17 mouse cellular contexts compared by ENCODE assay signal in the genomic region with DNA sequence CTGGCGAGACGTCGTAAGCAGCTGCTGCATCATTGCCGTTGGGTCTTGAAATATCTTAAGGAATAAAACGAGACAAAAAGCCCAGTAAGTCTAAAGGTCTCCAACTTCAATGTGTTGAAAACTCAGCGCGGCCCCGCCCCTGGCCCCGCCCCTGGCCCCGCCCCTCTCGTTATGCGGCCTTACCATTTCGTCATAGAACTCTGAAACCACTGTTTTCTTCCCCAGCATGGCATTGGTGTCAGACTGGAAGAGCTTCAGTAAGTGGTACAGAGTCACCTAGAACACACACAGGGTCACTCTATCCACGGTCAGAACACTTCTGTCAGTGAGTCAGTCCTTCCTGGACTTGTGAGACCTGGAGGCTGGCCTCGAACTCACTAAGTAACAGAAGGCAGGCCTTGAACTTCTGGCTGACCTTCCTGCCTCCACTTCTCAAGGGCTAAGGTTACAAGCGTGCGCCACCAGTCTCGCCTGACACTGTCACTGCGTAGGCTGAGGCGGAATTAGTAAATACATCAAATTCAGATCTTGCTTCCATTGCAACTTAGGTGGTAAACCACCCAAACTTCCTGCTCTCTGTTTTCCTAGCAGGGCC. TPM values are rescaled to one million over a fixed set of nuclear protein-coding genes. Genes with fewer than 3 reads are reported as not detected.
DNase-seq lines count a peak whose midpoint lies in the region; ATAC-seq lines count a peak whose summit lies in the region.
"Had no signal": no experiment of that assay in that cellular context is flagged by ENCODE, and none has a peak within 500 bp of the region (broad histone marks: within the 10 kb centered on the region; RNA-seq: fewer than 3 reads in every experiment).

No protein-coding gene starts in this region.

- WGBS in forebrain, embryonic 11.5 days = 84% methylated on average over 20 of the region's 20 CpGs
- 84% methylated on average over 20 of the region's 20 CpGs for WGBS in forebrain, embryonic 10.5 days
- WGBS in liver, embryonic 13.5 days (ENCODE audit: insufficient replicate concordance) = 75% methylated on average over 20 of the region's 20 CpGs

- intact Hi-C loops in left cerebral cortex, postnatal 25 days (cut with DNase I) = loop anchor here (10.0 kb wide), 1 partner anchor 263 kb away; a partner anchor contains a TSS

- no peaks in the 10 kb centered on the region for H3K27me3 ChIP-seq in forebrain, embryonic 11.5 days (ENCODE audit: control insufficient read depth, insufficient read depth, low read length)
- H3K27me3 ChIP-seq in forebrain, embryonic 10.5 days (ENCODE audit: poor library complexity, severe bottlenecking) = no peaks in the 10 kb centered on the region
- no peaks in the 10 kb centered on the region for H3K27me3 ChIP-seq in liver, embryonic 13.5 days
- H3K27me3 ChIP-seq: heart, embryonic 15.5 days; limb, embryonic 13.5 days; neural tube, embryonic 13.5 days had no signal

- no peak for DNase-seq in forebrain, embryonic 11.5 days (ENCODE audit: low spot score)
- DNase-seq in forebrain, embryonic 10.5 days (ENCODE audit: extremely low spot score, low spot score) = no peak
- peak; percentile 70 for DNase-seq in A20 (ENCODE audit: low read depth, low spot score)
- DNase-seq in adrenal gland, postnatal 14 days = peak; percentile 71
- no peak for DNase-seq in liver, embryonic 13.5 days
- DNase-seq in left cerebral cortex, postnatal 25 days (ENCODE audit: low spot score in 2 of 2) = no peak
- no peak for DNase-seq in spleen, adult 18-20 months
- no peak for DNase-seq in right cerebral cortex, postnatal 10 days (ENCODE audit: low spot score in 2 of 2)

- H3K4me3 ChIP-seq in forebrain, embryonic 11.5 days (ENCODE audit: low read depth, low read length) = no peak overlapping the region
- H3K4me3 ChIP-seq in forebrain, embryonic 10.5 days = no peak overlapping the region
- H3K4me3 ChIP-seq in liver, embryonic 13.5 days (replicated peaks) = no peak overlapping the region
- H3K4me3 ChIP-seq: erythroblast, embryonic 14.5 days; heart, embryonic 15.5 days; limb, embryonic 13.5 days; neural tube, embryonic 13.5 days had no signal

- no peaks in the 10 kb centered on the region for H3K9me3 ChIP-seq in forebrain, embryonic 11.5 days (ENCODE audit: control insufficient read depth, low read length)
- no peaks in the 10 kb centered on the region for H3K9me3 ChIP-seq in forebrain, embryonic 10.5 days
- no peaks in the 10 kb centered on the region for H3K9me3 ChIP-seq in liver, embryonic 13.5 days (replicated peaks)
- H3K9me3 ChIP-seq: heart, embryonic 15.5 days; limb, embryonic 13.5 days; neural tube, embryonic 13.5 days had no signal

- 0 out of 2 replicates have a peak, but pooled peaks have one; percentile 11 for ATAC-seq in forebrain, embryonic 11.5 days (replicated peaks; ENCODE audit: low FRiP score)
- ATAC-seq in liver, embryonic 13.5 days (ENCODE audit: low read depth) = peak; percentile 49

- H3K9ac ChIP-seq in forebrain, embryonic 11.5 days (ENCODE audit: low read length) = no peak overlapping the region
- H3K9ac ChIP-seq in liver, embryonic 13.5 days = no peak overlapping the region
- H3K9ac ChIP-seq: heart, embryonic 15.5 days; hindbrain, embryonic 14.5 days; limb, embryonic 13.5 days; neural tube, embryonic 13.5 days had no signal

- H3K27ac ChIP-seq in forebrain, embryonic 11.5 days (ENCODE audit: low read depth, low read length) = no peak overlapping the region
- H3K27ac ChIP-seq in forebrain, embryonic 10.5 days = no peak overlapping the region
- no peak overlapping the region for H3K27ac ChIP-seq in liver, embryonic 13.5 days
- H3K27ac ChIP-seq: heart, embryonic 15.5 days; hindbrain, embryonic 14.5 days; kidney, postnatal 0 days; limb, embryonic 13.5 days; neural tube, embryonic 13.5 days had no signal

- H3K36me3 ChIP-seq in forebrain, embryonic 11.5 days (ENCODE audit: control insufficient read depth, insufficient read depth, low read length) = peaks cover 21% of the 10 kb centered on the region
- H3K36me3 ChIP-seq in forebrain, embryonic 10.5 days (replicated peaks) = peaks cover 94% of the 10 kb centered on the region
- H3K36me3 ChIP-seq in liver, embryonic 13.5 days = peaks cover 82% of the 10 kb centered on the region

- no peak overlapping the region for H3K4me2 ChIP-seq in forebrain, embryonic 11.5 days (ENCODE audit: low read depth, low read length, severe bottlenecking)
- H3K4me2 ChIP-seq in liver, embryonic 13.5 days = no peak overlapping the region
- H3K4me2 ChIP-seq: heart, embryonic 15.5 days; hindbrain, embryonic 14.5 days; limb, embryonic 13.5 days; neural tube, embryonic 13.5 days had no signal

- H3K4me1 ChIP-seq in forebrain, embryonic 11.5 days (replicated peaks; ENCODE audit: control insufficient read depth, insufficient read depth, low read length) = no peaks in the 10 kb centered on the region; the same call in 1 of the 2 replicates
- H3K4me1 ChIP-seq in forebrain, embryonic 10.5 days = peaks cover 3% of the 10 kb centered on the region
- H3K4me1 ChIP-seq in liver, embryonic 13.5 days (replicated peaks) = peaks cover 6% of the 10 kb centered on the region
- H3K4me1 ChIP-seq: heart, embryonic 15.5 days; limb, embryonic 13.5 days had no signal

RNA-seq across cellular contexts. Expression of a gene that starts 7.0 kb away (rescaled TPM):
- 153 and 165 TPM in 2 replicates for polyA plus RNA-seq in forebrain, embryonic 11.5 days (2014; fragmentation: Nextera tagmentation; extraction: Ambion mirVana)
- 122 and 123 TPM in 2 replicates for polyA plus RNA-seq in forebrain, embryonic 10.5 days (2016; fragmentation: Nextera tagmentation; extraction: Ambion mirVana)
- total RNA-seq in adrenal gland, postnatal 14 days (2021) = 44.3 and 44.6 TPM in 2 replicates
- polyA plus RNA-seq in liver, embryonic 13.5 days (2015; fragmentation: Nextera tagmentation; extraction: Ambion mirVana) = 49.2 and 56.2 TPM in 2 replicates
- 10 to 100 TPM; 53.5 to 56.4 TPM for total RNA-seq in left cerebral cortex, postnatal 25 days (2021)

RNA-seq across cellular contexts. Expression of a gene that starts 21.2 kb away (rescaled TPM):
- not detected in 2 replicates for polyA plus RNA-seq in forebrain, embryonic 11.5 days (2014; fragmentation: Nextera tagmentation; extraction: Ambion mirVana)
- not detected in 2 replicates for polyA plus RNA-seq in forebrain, embryonic 10.5 days (2016; fragmentation: Nextera tagmentation; extraction: Ambion mirVana)
- not detected in 2 replicates for total RNA-seq in adrenal gland, postnatal 14 days (2021)
- not detected in 2 replicates for polyA plus RNA-seq in liver, embryonic 13.5 days (2015; fragmentation: Nextera tagmentation; extraction: Ambion mirVana)
- not detected for total RNA-seq in left cerebral cortex, postnatal 25 days (2021)
- total RNA-seq: gastrocnemius, adult 8-10 months; layer of hippocampus, postnatal 10 days; midbrain, postnatal 0 days had no signal
- polyA plus RNA-seq: erythroblast, embryonic 14.5 days; heart, embryonic 15.5 days; hindbrain, embryonic 14.5 days; kidney, postnatal 0 days; limb, embryonic 13.5 days; neural tube, embryonic 13.5 days had no signal

Comparison
In these comparisons a context has a peak if more than half of its experiments do, and no peak if none do; other contexts are left out.
1. DNase-seq: peak in A20 (single experiment) and adrenal gland, postnatal 14 days (single experiment); none in forebrain, embryonic 11.5 days (single experiment), forebrain, embryonic 10.5 days (single experiment), liver, embryonic 13.5 days (single experiment), left cerebral cortex, postnatal 25 days (0 of 2), spleen, adult 18-20 months (0 of 2) and right cerebral cortex, postnatal 10 days (0 of 2).